Mouse (Mus musculus) midbrain, embryonic 13.5 days (tissue): ENCODE data around the gene Esm1. TPM values are rescaled to one million over a fixed set of nuclear protein-coding genes. Genes with fewer than 3 reads are reported as not detected.
"Not testable (repeated sequence)": the region's sequence is repeated elsewhere in the genome, so short reads cannot be mapped to it uniquely, and the experiment has no call there.

Experiments used
- ATAC-seq: fragments of 200-750 bp; cut with Nextera tagmentation; 2 replicates; pipeline ENCODE4 v1.8.0; 2017; ENCODE audit warnings: mild to moderate bottlenecking, moderate TSS enrichment, moderate library complexity
- H3K27ac ChIP-seq: fragments of 300-500 bp; sonication (generic); 2 replicates; pipeline ENCODE4 v1.5.1; 2015; ENCODE audit warnings: inconsistent platforms, mild to moderate bottlenecking, moderate library complexity
- H3K27me3 ChIP-seq: fragments of 300-500 bp; sonication (generic); 2 replicates; pipeline ENCODE4 v1.6.1; 2015; ENCODE audit warnings: mild to moderate bottlenecking, inconsistent platforms
- H3K36me3 ChIP-seq: fragments of 300-500 bp; sonication (generic); 2 replicates; pipeline ENCODE4 v1.6.1; 2015; ENCODE audit warnings: mild to moderate bottlenecking, inconsistent platforms
- H3K4me1 ChIP-seq: fragments of 300-500 bp; sonication (generic); replicated peaks from 2 replicates; pipeline ENCODE4 v1.6.1; 2015; ENCODE audit warnings: inconsistent platforms
- H3K4me2 ChIP-seq: fragments of 300-500 bp; sonication (generic); replicated peaks from 2 replicates; pipeline ENCODE4 v1.6.1; 2015; ENCODE audit warnings: moderate library complexity, mild to moderate bottlenecking, inconsistent platforms
- H3K4me3 ChIP-seq: fragments of 300-500 bp; sonication (generic); replicated peaks from 2 replicates; pipeline ENCODE4 v1.5.1; 2015; ENCODE audit warnings: mild to moderate bottlenecking, inconsistent platforms
- H3K9ac ChIP-seq: fragments of 300-500 bp; sonication (generic); replicated peaks from 2 replicates; pipeline ENCODE4 v1.6.1; 2015; ENCODE audit warnings: mild to moderate bottlenecking, inconsistent platforms
- H3K9me3 ChIP-seq: fragments of 300-500 bp; sonication (generic); 2 replicates; pipeline ENCODE4 v1.6.1; 2016; ENCODE audit warnings: mild to moderate bottlenecking, inconsistent platforms
- WGBS: fragments of 180-500 bp; shearing (Covaris S2); methylation state at CpG from one replicate; pipeline ENCODE4 v1.1.7; 2015; 5-methylcytosine and 5-hydroxymethylcytosine counted together
- polyA plus RNA-seq: library from polyadenylated mRNA; unstranded; fragments of >200 nt; fragmentation: Nextera tagmentation; extraction: Ambion mirVana; gene quantifications from 2 replicates; pipeline ENCODE4 v1.2.1, GENCODE M21; 2015

Esm1 gene
- polyA plus RNA-seq, 1 experiment from 2014 or later: 2.3 TPM

- H3K9me3 ChIP-seq, H3K4me1 ChIP-seq, H3K36me3 ChIP-seq, H3K4me2 ChIP-seq, H3K9ac ChIP-seq, H3K4me3 ChIP-seq, ATAC-seq, H3K27me3 ChIP-seq, H3K27ac ChIP-seq: not testable (repeated sequence)
- WGBS: 89% methylated on average over 7 of the region's 7 CpGs
Measured at GRCm38 (mm10) chr13:113252580-113252979, 43.1 kb downstream of the Esm1 start.

- Histone ChIP-seq H3K9ac (no peak overlapping the region), H3K27me3 (no peaks in the 10 kb centered on the region), H3K36me3 (no peaks in the 10 kb centered on the region), H3K27ac (no peak overlapping the region), H3K4me2 (no peak overlapping the region), H3K4me3 (no peak overlapping the region), H3K4me1 (no peaks in the 10 kb centered on the region), H3K9me3 (no peaks in the 10 kb centered on the region)
- ATAC-seq: no peak
- 94% methylated on average over 2 of the region's 2 CpGs for WGBS
Measured at GRCm38 (mm10) chr13:113256766-113257165, 47.3 kb downstream of the Esm1 start.

GRCm38 (mm10) chr13:113257190-113257589 lies 47.7 kb downstream of the Esm1 start:
- H3K27ac ChIP-seq: no peak overlapping the region
- no peaks in the 10 kb centered on the region for H3K36me3 ChIP-seq
- no peak overlapping the region for H3K4me2 ChIP-seq
- WGBS: 50% methylated on average over 5 of the region's 5 CpGs
- no peak overlapping the region for H3K4me3 ChIP-seq
- H3K27me3 ChIP-seq: no peaks in the 10 kb centered on the region
- H3K4me1 ChIP-seq: no peaks in the 10 kb centered on the region
- H3K9me3 ChIP-seq: no peaks in the 10 kb centered on the region
- ATAC-seq: no peak
- no peak overlapping the region for H3K9ac ChIP-seq

- Histone ChIP-seq H3K27me3 (no peaks in the 10 kb centered on the region), H3K9me3 (no peaks in the 10 kb centered on the region), H3K4me3 (no peak overlapping the region), H3K9ac (no peak overlapping the region), H3K27ac (no peak overlapping the region), H3K36me3 (no peaks in the 10 kb centered on the region), H3K4me1 (no peaks in the 10 kb centered on the region), H3K4me2 (no peak overlapping the region)
- WGBS: 88% methylated on average over 5 of the region's 5 CpGs
- no peak for ATAC-seq
Measured at GRCm38 (mm10) chr13:113259237-113259636, 49.8 kb downstream of the Esm1 start.

DNA sequence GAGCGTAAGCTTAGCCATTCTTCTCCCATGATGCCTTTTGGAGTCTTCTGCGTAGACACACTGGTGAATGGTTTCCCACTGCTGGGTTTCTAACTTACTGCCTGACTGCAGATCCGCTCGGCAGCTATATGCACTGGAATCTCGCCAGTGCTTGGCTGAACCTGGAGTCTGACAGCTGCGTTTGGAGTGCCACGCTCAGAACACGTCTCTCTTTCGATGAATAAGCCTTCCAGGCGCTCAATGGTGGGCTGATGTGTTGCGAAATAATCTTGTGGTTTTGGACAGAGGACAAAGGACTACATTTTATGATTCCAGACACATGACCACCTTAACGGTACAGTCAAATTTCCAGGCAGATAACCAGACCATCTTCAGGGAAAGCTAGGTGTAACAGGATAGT lies 53.4 kb downstream of the Esm1 start:
- H3K36me3 ChIP-seq: no peaks in the 10 kb centered on the region
- H3K27ac ChIP-seq: no peak overlapping the region
- H3K4me2 ChIP-seq: no peak overlapping the region
- H3K27me3 ChIP-seq: no peaks in the 10 kb centered on the region
- H3K9ac ChIP-seq: no peak overlapping the region
- H3K4me1 ChIP-seq: no peaks in the 10 kb centered on the region
- ATAC-seq: no peak
- no peak overlapping the region for H3K4me3 ChIP-seq
- 79% methylated on average over 12 of the region's 12 CpGs for WGBS
- no peaks in the 10 kb centered on the region for H3K9me3 ChIP-seq

- H3K9ac ChIP-seq: no peak overlapping the region
- 27% methylated on average over 13 of the region's 13 CpGs for WGBS
- no peaks in the 10 kb centered on the region for H3K27me3 ChIP-seq
- H3K27ac ChIP-seq: no peak overlapping the region
- no peak overlapping the region for H3K4me2 ChIP-seq
- no peaks in the 10 kb centered on the region for H3K9me3 ChIP-seq
- H3K4me3 ChIP-seq: no peak overlapping the region
- ATAC-seq: no peak
- no peaks in the 10 kb centered on the region for H3K4me1 ChIP-seq
- no peaks in the 10 kb centered on the region for H3K36me3 ChIP-seq
Measured at GRCm38 (mm10) chr13:113265257-113265656, 55.8 kb downstream of the Esm1 start.

DNA sequence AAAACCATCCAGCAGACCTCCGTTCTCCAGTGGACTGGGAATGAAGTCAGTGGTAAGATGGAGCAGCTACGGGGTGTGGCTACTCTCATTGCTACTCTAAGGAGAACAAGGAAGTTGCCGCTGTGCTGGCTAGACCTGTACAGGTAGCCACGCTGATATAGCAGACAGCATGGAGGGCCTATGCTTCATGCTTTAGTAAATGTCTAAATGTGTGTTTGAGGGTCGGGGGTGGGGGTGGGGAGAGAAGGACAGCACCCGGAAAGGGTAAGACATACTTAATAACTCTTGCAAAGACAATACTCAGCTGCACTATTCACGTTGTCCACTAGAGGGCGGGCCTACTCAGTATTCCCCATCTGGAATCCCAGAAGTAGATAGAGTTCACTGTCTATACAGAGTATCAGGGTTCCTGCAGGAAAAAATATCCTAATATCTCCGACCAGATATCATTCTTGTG lies 57.1 kb downstream of the Esm1 start:
- no peaks in the 10 kb centered on the region for H3K36me3 ChIP-seq
- no peaks in the 10 kb centered on the region for H3K4me1 ChIP-seq
- no peaks in the 10 kb centered on the region for H3K27me3 ChIP-seq
- H3K4me2 ChIP-seq: no peak overlapping the region
- no peaks in the 10 kb centered on the region for H3K9me3 ChIP-seq
- no peak overlapping the region for H3K27ac ChIP-seq
- WGBS: 33% methylated on average over 9 of the region's 9 CpGs
- peak; percentile 57 for ATAC-seq
- no peak overlapping the region for H3K9ac ChIP-seq
- no peak overlapping the region for H3K4me3 ChIP-seq

DNA sequence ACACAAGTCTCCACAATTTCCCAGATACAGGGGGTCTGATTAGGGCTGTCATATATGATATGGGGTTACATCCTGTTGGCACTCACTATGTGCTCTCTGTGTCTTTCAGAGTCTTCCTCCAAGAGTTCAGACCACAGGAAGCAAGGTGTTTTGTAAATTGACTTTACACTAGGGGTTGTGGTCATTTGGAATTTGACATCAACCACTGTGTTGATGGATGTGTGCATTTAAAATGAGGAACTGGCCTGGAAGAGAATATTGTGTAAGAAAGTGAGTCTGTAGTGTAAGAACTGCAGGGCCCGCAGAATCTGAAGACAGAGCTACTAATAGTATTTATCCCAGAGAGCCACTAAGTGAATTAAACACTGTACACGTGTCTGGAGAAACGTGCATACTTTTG lies 57.7 kb downstream of the Esm1 start:
- H3K4me1 ChIP-seq: no peaks in the 10 kb centered on the region
- H3K27ac ChIP-seq: no peak overlapping the region
- no peak overlapping the region for H3K9ac ChIP-seq
- no peak overlapping the region for H3K4me2 ChIP-seq
- ATAC-seq: no peak
- no peaks in the 10 kb centered on the region for H3K9me3 ChIP-seq
- 73% methylated on average over 3 of the region's 3 CpGs for WGBS
- no peak overlapping the region for H3K4me3 ChIP-seq
- H3K36me3 ChIP-seq: no peaks in the 10 kb centered on the region
- H3K27me3 ChIP-seq: no peaks in the 10 kb centered on the region

Other genes with a start within 250 kb of the Esm1 start
- gene Ccno, start 221.9 kb upstream of the Esm1 start, polyA plus RNA-seq: 0.66 and 2.4 TPM in 2 replicates
- gene Mcidas, start 215.8 kb upstream of the Esm1 start, polyA plus RNA-seq: 0.35 and 0.89 TPM in 2 replicates
- gene Cdc20b, start 174.5 kb upstream of the Esm1 start, polyA plus RNA-seq: 0.35 and 0.50 TPM in 2 replicates
- 65.2 and 68.5 TPM in 2 replicates for gene Gpx8, start 163.2 kb upstream of the Esm1 start, polyA plus RNA-seq
- gene Gzma, start 108.7 kb upstream of the Esm1 start, polyA plus RNA-seq: not detected in 2 replicates
- not detected in 2 replicates for gene Gzmk, start 16.2 kb downstream of the Esm1 start, polyA plus RNA-seq
- gene BC067074, start 83.5 kb downstream of the Esm1 start, polyA plus RNA-seq: 0.88 and 0.93 TPM in 2 replicates